Comparison of ENCODE assay signal across 8 mouse cellular contexts in the genomic region with DNA sequence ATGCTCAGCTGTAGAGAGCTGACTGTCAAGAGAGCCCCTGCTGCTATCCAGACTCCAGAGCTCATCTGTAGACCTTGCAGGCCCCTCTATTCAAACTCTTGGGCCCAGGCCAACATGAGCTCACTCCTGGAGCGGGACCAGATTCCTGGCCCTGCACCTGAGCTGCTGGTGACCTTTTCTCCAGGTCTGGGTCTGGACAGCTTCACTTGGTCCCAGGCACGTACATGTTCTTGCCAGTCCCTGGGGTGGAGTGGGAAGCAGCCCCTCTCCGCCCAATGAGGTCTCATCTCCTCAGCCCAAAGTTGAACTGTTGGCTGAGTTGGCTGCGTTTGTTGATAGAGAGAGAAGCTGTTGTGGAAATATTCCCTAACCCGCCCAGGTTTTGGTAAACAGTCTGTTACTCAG. TPM values are rescaled to one million over a fixed set of nuclear protein-coding genes. Genes with fewer than 3 reads are reported as not detected.
DNase-seq lines count a peak whose midpoint lies in the region; ATAC-seq and TF ChIP-seq lines count a peak whose summit lies in the region.

No protein-coding gene starts in this region.

- no peak for ATAC-seq in hindbrain, embryonic 15.5 days (ENCODE audit: low FRiP score, low read depth)
- no peak for ATAC-seq in midbrain, embryonic 15.5 days (replicated peaks)
- ATAC-seq in CD4-positive, CD25-positive, alpha-beta regulatory T cell, adult 4 months = no peak

- H3K4me3 ChIP-seq in E14TG2a.4 (replicated peaks; ENCODE audit: low read length) = 0 out of 2 replicates have a peak overlapping the region, but pooled peaks have one; percentile 8
- H3K4me3 ChIP-seq in hindbrain, embryonic 15.5 days = no peak overlapping the region
- H3K4me3 ChIP-seq in midbrain, embryonic 15.5 days = no peak overlapping the region

- peaks cover 66% of the 10 kb centered on the region for H3K4me1 ChIP-seq in E14TG2a.4 (replicated peaks; ENCODE audit: low read depth, low read length)
- peaks cover 66% of the 10 kb centered on the region for H3K4me1 ChIP-seq in hindbrain, embryonic 15.5 days (replicated peaks)
- H3K4me1 ChIP-seq in midbrain, embryonic 15.5 days = peaks cover 48% of the 10 kb centered on the region

- no peak for TF ChIP-seq CTCF in E14TG2a.4 (conservative IDR thresholded peaks at IDR 0.05; ENCODE audit: low read length)

- peak overlapping the region; percentile 52 for H3K27ac ChIP-seq in hindbrain, embryonic 15.5 days (replicated peaks)
- H3K27ac ChIP-seq in midbrain, embryonic 15.5 days = peak overlapping the region; percentile 28; the same call in 1 of the 2 replicates

- peaks cover 8% of the 10 kb centered on the region; the same call in 1 of the 2 replicates for H3K27me3 ChIP-seq in E14TG2a.4 (ENCODE audit: insufficient read depth, low read length)
- H3K27me3 ChIP-seq in hindbrain, embryonic 15.5 days = no peaks in the 10 kb centered on the region
- no peaks in the 10 kb centered on the region for H3K27me3 ChIP-seq in midbrain, embryonic 15.5 days (replicated peaks)

- no peak overlapping the region for H3K9ac ChIP-seq in hindbrain, embryonic 15.5 days
- no peak overlapping the region for H3K9ac ChIP-seq in midbrain, embryonic 15.5 days

- no peaks in the 10 kb centered on the region for H3K36me3 ChIP-seq in E14TG2a.4 (ENCODE audit: insufficient read depth, low read length)
- H3K36me3 ChIP-seq in hindbrain, embryonic 15.5 days = no peaks in the 10 kb centered on the region
- no peaks in the 10 kb centered on the region for H3K36me3 ChIP-seq in midbrain, embryonic 15.5 days (replicated peaks)

- DNase-seq in adrenal gland, adult (ENCODE audit: inconsistent age in 2 of 2, low spot score in 1 of 2) = peak; percentile 73 to 82
- no peak for DNase-seq in adrenal gland, adult 18-20 months (ENCODE audit: low spot score in 2 of 2)
- DNase-seq in gastrocnemius, adult 18-20 months (ENCODE audit: low spot score) = peak; percentile 86
- no peak for DNase-seq in urinary bladder, postnatal 4 days (ENCODE audit: low spot score in 2 of 2)

- no peaks in the 10 kb centered on the region for H3K9me3 ChIP-seq in E14TG2a.4 (ENCODE audit: low read length)
- H3K9me3 ChIP-seq in hindbrain, embryonic 15.5 days = no peaks in the 10 kb centered on the region
- H3K9me3 ChIP-seq in midbrain, embryonic 15.5 days = no peaks in the 10 kb centered on the region

- H3K4me2 ChIP-seq in hindbrain, embryonic 15.5 days = no peak overlapping the region
- no peak overlapping the region for H3K4me2 ChIP-seq in midbrain, embryonic 15.5 days

- 50% methylated on average over 5 of the region's 5 CpGs for WGBS in hindbrain, embryonic 15.5 days
- 73% methylated on average over 5 of the region's 5 CpGs for WGBS in midbrain, embryonic 15.5 days

RNA-seq across cellular contexts. Expression of a gene that starts 45.3 kb away (rescaled TPM):
- 100 to 1,000 TPM; 173 to 206 TPM for total RNA-seq in adrenal gland, adult 18-20 months (2021)
- total RNA-seq in gastrocnemius, adult 18-20 months (2021) = 100 to 1,000 TPM; 147 to 169 TPM
- 60.3 and 61.7 TPM in 2 replicates for polyA plus RNA-seq in hindbrain, embryonic 15.5 days (2015; fragmentation: Nextera tagmentation; extraction: Ambion mirVana)
- polyA plus RNA-seq in midbrain, embryonic 15.5 days (2015; fragmentation: Nextera tagmentation; extraction: Ambion mirVana) = 60.6 and 62.4 TPM in 2 replicates
- 100 to 1,000 TPM in 1 of 2 experiments, 10 to 100 TPM in 1; 79.7 to 103 TPM for polyA plus RNA-seq in CD4-positive, CD25-positive, alpha-beta regulatory T cell, adult 4 months (2017; shearing (Covaris generic))

Comparison
In these comparisons a context has a peak if more than half of its experiments do, and no peak if none do; other contexts are left out.
1. DNase-seq: peak in adrenal gland, adult (2 of 2) and gastrocnemius, adult 18-20 months (single experiment); none in adrenal gland, adult 18-20 months (0 of 2) and urinary bladder, postnatal 4 days (0 of 2).